Mouse (Mus musculus) hindbrain, embryonic 14.5 days (tissue): Measurements from ENCODE around the gene Sh2d1a. TPM values are rescaled to one million over a fixed set of nuclear protein-coding genes. Genes with fewer than 3 reads are reported as not detected.

Source experiments
- ATAC-seq: fragments of 200-750 bp; cut with Nextera tagmentation; 2 replicates; pipeline ENCODE4 v1.8.0; 2017; ENCODE audit warnings: moderate number of reproducible peaks, mild to moderate bottlenecking, moderate TSS enrichment, moderate library complexity; ENCODE audit not compliant: low FRiP score
- DNase-seq: peaks from one replicate; pipeline ENCODE4 v3.0.0-alpha.2; 2015; ENCODE audit warnings: low spot score
- H3K27ac ChIP-seq: fragments of 300-500 bp; sonication (generic); 2 replicates; pipeline ENCODE4 v1.5.1; 2014; ENCODE audit warnings: mild to moderate bottlenecking, moderate library complexity
- H3K27me3 ChIP-seq: fragments of 300-500 bp; sonication (generic); 2 replicates; pipeline ENCODE4 v1.6.1; 2014; ENCODE audit warnings: mild to moderate bottlenecking, low read length, mixed read lengths; ENCODE audit not compliant: control insufficient read depth, insufficient read depth
- H3K36me3 ChIP-seq: fragments of 300-500 bp; sonication (generic); replicated peaks from 2 replicates; pipeline ENCODE4 v1.6.1; 2014; ENCODE audit not compliant: control insufficient read depth, insufficient read depth
- H3K4me1 ChIP-seq: fragments of 300-500 bp; sonication (generic); replicated peaks from 2 replicates; pipeline ENCODE4 v1.6.1; 2014; ENCODE audit warnings: antibody characterized with exemption, low read length, mixed read lengths; ENCODE audit not compliant: control insufficient read depth, insufficient read depth
- H3K4me2 ChIP-seq: fragments of 300-500 bp; sonication (generic); replicated peaks from 2 replicates; pipeline ENCODE4 v1.6.1; 2014; ENCODE audit warnings: mild to moderate bottlenecking, moderate library complexity
- H3K4me3 ChIP-seq: fragments of 300-500 bp; sonication (generic); replicated peaks from 2 replicates; pipeline ENCODE4 v1.5.1; 2014; ENCODE audit warnings: mild to moderate bottlenecking, low read length
- H3K9ac ChIP-seq: fragments of 300-500 bp; sonication (generic); 2 replicates; pipeline ENCODE4 v1.6.1; 2014
- H3K9me3 ChIP-seq: fragments of 300-500 bp; sonication (generic); 2 replicates; pipeline ENCODE4 v1.6.1; 2016; ENCODE audit warnings: low read length; ENCODE audit not compliant: control insufficient read depth
- WGBS: fragments of 180-500 bp; shearing (Covaris S2); extraction: QIAGEN DNeasy Blood & Tissue Kit; methylation state at CpG from one replicate; pipeline ENCODE4 v1.1.7; 2014; 5-methylcytosine and 5-hydroxymethylcytosine counted together
- polyA plus RNA-seq: library from polyadenylated mRNA; unstranded; fragments of >200 nt; fragmentation: Nextera tagmentation; extraction: Ambion mirVana; gene quantifications from 2 replicates; pipeline ENCODE4 v1.2.1, GENCODE M21; 2014

The Sh2d1a gene
- polyA plus RNA-seq, 1 experiment from 2014 or later, result 5.3 TPM

DNA sequence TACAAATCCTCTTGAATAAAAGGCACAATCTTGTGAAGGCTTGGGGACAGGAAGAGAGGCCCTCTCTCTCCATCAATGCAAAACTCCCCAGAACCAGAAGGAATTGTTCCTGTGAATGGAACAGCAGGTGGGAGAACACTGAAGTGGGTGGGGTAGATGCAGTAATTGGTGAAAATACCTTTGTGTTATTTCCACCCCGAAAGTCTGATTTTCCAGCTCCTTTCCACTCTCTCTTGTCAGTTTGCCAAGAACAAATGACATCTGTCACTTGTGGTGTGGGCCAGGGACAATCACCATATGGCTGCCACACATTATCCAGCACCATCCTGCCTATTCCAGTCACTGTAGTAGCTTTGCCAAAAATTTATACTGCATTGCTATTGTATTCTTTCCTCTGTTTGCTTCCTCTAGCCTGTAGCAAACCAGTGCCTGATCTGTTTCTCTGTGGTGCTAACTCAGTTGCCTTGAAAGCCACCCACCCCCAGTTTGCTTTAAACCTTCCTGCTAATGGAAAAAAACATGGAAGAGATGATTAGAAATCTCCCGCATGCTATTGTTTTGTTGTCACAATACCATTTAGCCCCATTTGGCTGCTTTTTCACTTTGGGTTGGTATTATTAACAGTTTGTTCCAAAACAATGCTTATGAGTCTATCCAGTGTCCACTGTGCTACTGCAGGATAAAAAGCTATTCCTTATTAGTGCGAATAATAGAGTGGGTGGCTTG lies 37.9 kb downstream of the Sh2d1a start:
- ATAC-seq (peak; percentile 48; the same call in 1 of the 2 replicates), DNase-seq (peak; percentile 33)
- 28% methylated on average over 3 of the region's 3 CpGs for WGBS
- peak overlapping the region; percentile 37 for H3K4me2 ChIP-seq
- no peak overlapping the region for H3K27ac ChIP-seq
- no peaks in the 10 kb centered on the region for H3K9me3 ChIP-seq
- no peaks in the 10 kb centered on the region for H3K4me1 ChIP-seq
- no peaks in the 10 kb centered on the region for H3K27me3 ChIP-seq
- no peaks in the 10 kb centered on the region for H3K36me3 ChIP-seq
- H3K9ac ChIP-seq, result no peak overlapping the region; the same call in 1 of the 2 replicates
- no peak overlapping the region for H3K4me3 ChIP-seq

DNA sequence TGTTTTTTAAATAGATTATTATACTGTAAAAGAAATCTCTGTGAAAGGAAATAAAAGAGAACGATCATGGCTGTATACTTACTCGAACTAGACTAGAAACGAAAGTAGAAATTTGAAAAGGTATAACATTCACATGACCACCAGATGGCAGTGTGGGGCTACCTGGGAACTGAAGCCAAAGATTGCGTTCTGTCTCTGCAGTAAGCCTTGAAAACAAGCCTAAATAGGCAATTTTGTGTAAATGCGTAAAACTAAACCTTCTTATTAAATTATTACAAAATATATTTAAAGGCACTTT lies 38.5 kb downstream of the Sh2d1a start:
- no peaks in the 10 kb centered on the region for H3K4me1 ChIP-seq
- 31% methylated on average over 5 of the region's 5 CpGs for WGBS
- no peak overlapping the region for H3K27ac ChIP-seq
- no peaks in the 10 kb centered on the region for H3K27me3 ChIP-seq
- H3K4me2 ChIP-seq, result peak overlapping the region; percentile 37
- H3K4me3 ChIP-seq, result no peak overlapping the region
- H3K36me3 ChIP-seq, result no peaks in the 10 kb centered on the region
- no peak overlapping the region for H3K9ac ChIP-seq
- DNase-seq, result peak; percentile 82
- no peak for ATAC-seq
- no peaks in the 10 kb centered on the region for H3K9me3 ChIP-seq

DNA sequence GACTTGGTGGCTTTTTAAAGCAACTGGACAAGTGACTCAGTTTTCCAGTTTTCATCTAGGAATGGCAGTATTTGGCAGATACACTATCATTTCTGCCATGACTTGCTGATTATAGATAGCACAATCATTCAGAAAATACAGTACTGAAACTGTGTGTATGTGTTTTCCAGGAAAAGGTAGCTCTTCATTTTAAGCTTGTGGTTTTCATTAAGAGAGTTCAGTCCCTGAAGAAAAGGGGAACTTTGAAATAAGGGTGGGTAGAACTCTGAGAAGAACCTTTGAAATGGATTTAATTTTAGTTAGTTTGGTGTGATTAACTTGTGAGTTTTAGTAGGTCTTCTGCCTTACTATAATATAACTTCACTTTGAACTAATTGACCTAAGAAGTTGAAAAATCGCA lies 42.8 kb downstream of the Sh2d1a start:
- 84% methylated on average over 1 of the region's 1 CpGs for WGBS
- Histone ChIP-seq H3K4me2 (no peak overlapping the region), H3K27ac (no peak overlapping the region), H3K9ac (no peak overlapping the region), H3K9me3 (no peaks in the 10 kb centered on the region), H3K4me1 (no peaks in the 10 kb centered on the region), H3K36me3 (no peaks in the 10 kb centered on the region), H3K4me3 (no peak overlapping the region), H3K27me3 (no peaks in the 10 kb centered on the region)
- no peak for ATAC-seq
- DNase-seq, result no peak

DNA sequence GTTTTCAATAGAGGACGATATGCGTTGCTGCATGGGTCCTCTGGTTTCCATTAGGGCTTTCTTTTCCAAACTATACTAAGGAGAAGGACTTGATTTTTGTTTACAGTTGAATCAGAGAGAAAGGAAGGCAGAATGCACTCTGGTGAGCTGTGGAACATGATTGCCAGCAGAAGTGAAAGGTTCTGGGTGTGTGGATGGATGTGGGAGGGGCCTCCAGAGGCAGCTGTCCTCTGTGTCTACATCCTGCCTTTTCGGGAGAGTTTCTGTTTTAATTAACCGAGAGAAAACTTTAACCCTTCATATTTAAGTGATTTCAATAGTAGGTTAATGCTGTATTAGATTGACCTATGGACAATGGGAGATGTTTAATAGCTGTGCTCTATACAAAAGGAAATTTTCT lies 46.3 kb downstream of the Sh2d1a start:
- 77% methylated on average over 4 of the region's 4 CpGs for WGBS
- Histone ChIP-seq H3K4me1 (no peaks in the 10 kb centered on the region), H3K4me3 (no peak overlapping the region), H3K4me2 (no peak overlapping the region), H3K9ac (no peak overlapping the region), H3K9me3 (no peaks in the 10 kb centered on the region), H3K27me3 (no peaks in the 10 kb centered on the region), H3K27ac (no peak overlapping the region), H3K36me3 (no peaks in the 10 kb centered on the region)
- ATAC-seq, result no peak
- no peak for DNase-seq

DNA sequence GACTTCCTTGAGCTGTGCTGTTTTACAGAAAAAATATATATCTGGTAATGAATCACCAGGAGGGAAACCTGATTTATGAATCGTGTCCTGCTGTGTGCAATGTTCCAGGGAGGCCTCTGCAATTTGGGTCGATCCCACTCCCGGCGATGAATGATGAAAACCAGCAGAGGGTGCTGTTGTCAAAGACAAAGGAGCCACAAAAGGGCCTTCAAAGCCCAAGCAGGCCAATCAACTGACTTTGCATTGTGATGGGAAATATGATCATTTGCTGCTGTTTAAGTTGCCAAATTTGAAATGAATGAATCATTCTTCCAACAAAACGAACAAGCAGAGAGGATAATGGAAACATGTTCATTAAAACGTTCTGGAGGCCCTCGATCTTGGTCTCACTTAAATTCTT lies 55.0 kb downstream of the Sh2d1a start:
- 21% methylated on average over 7 of the region's 7 CpGs for WGBS
- H3K9me3 ChIP-seq, result no peaks in the 10 kb centered on the region
- no peak overlapping the region for H3K4me3 ChIP-seq
- H3K4me2 ChIP-seq, result no peak overlapping the region
- ATAC-seq (no peak; the same call in 1 of the 2 replicates), DNase-seq (peak; percentile 69)
- H3K27ac ChIP-seq, result no peak overlapping the region
- H3K27me3 ChIP-seq, result no peaks in the 10 kb centered on the region
- no peak overlapping the region for H3K9ac ChIP-seq
- no peaks in the 10 kb centered on the region for H3K4me1 ChIP-seq
- H3K36me3 ChIP-seq, result no peaks in the 10 kb centered on the region

DNA sequence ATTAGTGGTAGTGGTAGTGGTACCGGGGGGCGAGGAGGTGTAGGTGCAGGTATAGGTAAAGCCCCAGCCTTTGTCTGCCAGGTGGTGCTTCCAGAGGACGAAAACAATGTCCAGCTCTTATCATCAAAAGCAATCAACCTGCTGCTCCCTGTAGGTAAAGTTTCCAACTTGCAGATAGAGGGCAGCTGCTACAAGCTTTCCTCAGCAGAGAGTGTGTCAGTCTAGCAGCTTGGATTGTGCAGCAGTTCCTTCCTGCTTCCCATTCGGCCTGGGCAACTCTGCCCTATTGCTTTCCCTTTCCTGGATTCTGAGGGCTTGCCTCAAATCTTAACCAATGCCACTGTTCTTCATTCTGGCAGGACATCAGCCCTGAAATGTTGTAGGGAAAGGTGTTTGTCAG lies 56.4 kb downstream of the Sh2d1a start:
- no peak overlapping the region for H3K4me2 ChIP-seq
- no peak overlapping the region for H3K9ac ChIP-seq
- H3K27ac ChIP-seq, result no peak overlapping the region
- no peak overlapping the region for H3K4me3 ChIP-seq
- WGBS, result 80% methylated on average over 4 of the region's 4 CpGs
- no peaks in the 10 kb centered on the region for H3K9me3 ChIP-seq
- no peaks in the 10 kb centered on the region for H3K36me3 ChIP-seq
- H3K4me1 ChIP-seq, result no peaks in the 10 kb centered on the region
- DNase-seq (no peak), ATAC-seq (no peak)
- no peaks in the 10 kb centered on the region for H3K27me3 ChIP-seq

Other genes with a start within 250 kb of the Sh2d1a start
- gene Tex13c2, start 12.8 kb upstream of the Sh2d1a start, polyA plus RNA-seq, result not detected in 2 replicates